Mouse (Mus musculus) E14TG2a.4 (cell line): ENCODE data around the gene Arhgap9.

Source experiments
- CTCF ChIP-seq: conservative IDR thresholded peaks from 2 replicates; pipeline ENCODE4 v1.5.1; 2014; ENCODE audit warnings: low read length
- NANOG ChIP-seq: IDR thresholded peaks from 2 replicates; pipeline ENCODE4 v1.6.1; 2014; ENCODE audit warnings: borderline replicate concordance, low read length, mixed read lengths
- POU5F1 ChIP-seq: IDR thresholded peaks from 2 replicates; pipeline ENCODE4 v1.6.1; 2014; ENCODE audit warnings: low read length, borderline replicate concordance

DNA sequence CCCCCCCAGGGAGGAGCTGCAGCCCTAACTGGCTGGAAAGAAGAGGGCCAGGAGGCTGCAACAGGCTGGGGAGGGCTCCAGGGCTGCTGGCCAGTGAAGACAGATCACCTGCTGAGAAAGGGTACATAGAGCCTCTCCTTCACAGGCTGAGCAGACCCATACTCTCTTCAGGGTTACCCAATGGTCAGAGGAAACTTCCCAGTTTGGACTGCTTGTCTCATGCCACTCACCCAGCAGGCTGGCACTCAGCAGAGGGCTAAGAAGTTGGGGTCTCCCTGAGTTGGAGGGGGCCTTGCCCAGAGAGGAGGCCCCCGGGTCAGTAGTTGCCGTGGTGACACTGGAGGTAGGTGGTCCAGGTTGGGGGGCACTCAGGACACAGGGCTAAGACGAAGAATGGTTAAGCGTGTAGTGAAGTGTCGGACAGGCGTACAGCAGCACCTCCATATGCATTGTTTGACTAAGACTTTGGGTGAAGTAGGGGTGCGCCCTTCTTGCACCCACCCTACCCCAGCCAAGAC, 37.6 kb upstream of the Arhgap9 start:
- TF ChIP-seq CTCF, result no peak
- no peak for TF ChIP-seq NANOG
- no peak for TF ChIP-seq POU5F1
